Mouse (Mus musculus) heart, embryonic 14.5 days (tissue): ENCODE results near the gene Prpf8. TPM values are rescaled to one million over a fixed set of nuclear protein-coding genes. Genes with fewer than 3 reads are reported as not detected.

ENCODE experiments used
- ATAC-seq: fragments of 200-750 bp; cut with Nextera tagmentation; 2 replicates; pipeline ENCODE4 v1.8.0; 2017; ENCODE audit warnings: low read depth, moderate TSS enrichment; ENCODE audit not compliant: insufficient number of reproducible peaks, insufficient read depth, low FRiP score
- H3K27ac ChIP-seq, 2 experiments: fragments of 200-500 bp in 1 of 2; fragments of 300-500 bp in 1 of 2; sonication (generic) in 1 of 2; replicated peaks in 1 of 2; 2 replicates each; pipeline ENCODE4 v1.5.1; 2012 to 2014; ENCODE audit warnings: low read depth in 2 of 2, low read length in 2 of 2, control low read depth in 1 of 2, mild to moderate bottlenecking in 1 of 2, mixed read lengths in 1 of 2; ENCODE audit not compliant: control insufficient read depth in 1 of 2, insufficient read depth in 1 of 2
- H3K27me3 ChIP-seq: fragments of 300-500 bp; sonication (generic); 2 replicates; pipeline ENCODE4 v1.6.1; 2014; ENCODE audit warnings: mild to moderate bottlenecking, low read length, control low read depth; ENCODE audit not compliant: control insufficient read depth, insufficient read depth
- H3K36me3 ChIP-seq: fragments of 300-500 bp; sonication (generic); 2 replicates; pipeline ENCODE4 v1.6.1; 2014; ENCODE audit warnings: mild to moderate bottlenecking, control low read depth, low read length, mixed read lengths; ENCODE audit not compliant: control insufficient read depth, insufficient read depth
- H3K4me1 ChIP-seq, 2 experiments: fragments of 200-500 bp in 1 of 2; fragments of 300-500 bp in 1 of 2; sonication (generic) in 1 of 2; 2 replicates each; pipeline ENCODE4 v1.6.1; 2012 to 2014; ENCODE audit warnings: low read length in 2 of 2, control low read depth in 1 of 2, mixed read lengths in 1 of 2; ENCODE audit not compliant: control insufficient read depth in 2 of 2, insufficient read depth in 2 of 2
- H3K4me2 ChIP-seq: fragments of 300-500 bp; sonication (generic); 2 replicates; pipeline ENCODE4 v1.6.1; 2014; ENCODE audit warnings: mild to moderate bottlenecking, low read length
- H3K4me3 ChIP-seq, 2 experiments: fragments of 200-500 bp in 1 of 2; fragments of 300-500 bp in 1 of 2; sonication (generic) in 1 of 2; 2 replicates each; pipeline ENCODE4 v1.5.1; 2012 to 2014; ENCODE audit warnings: low read length in 2 of 2, mild to moderate bottlenecking in 2 of 2, control low read depth in 1 of 2, low read depth in 1 of 2, moderate library complexity in 1 of 2; ENCODE audit not compliant: control insufficient read depth in 1 of 2, insufficient read depth in 1 of 2
- H3K9ac ChIP-seq: fragments of 300-500 bp; sonication (generic); 2 replicates; pipeline ENCODE4 v1.6.1; 2014; ENCODE audit warnings: mild to moderate bottlenecking, low read length
- H3K9me3 ChIP-seq: fragments of 300-500 bp; sonication (generic); 2 replicates; pipeline ENCODE4 v1.6.1; 2016; ENCODE audit warnings: low read length, control low read depth; ENCODE audit not compliant: control insufficient read depth
- WGBS: fragments of 180-500 bp; shearing (Covaris S2); extraction: QIAGEN DNeasy Blood & Tissue Kit; methylation state at CpG from one replicate; pipeline ENCODE4 v1.1.7; 2014; 5-methylcytosine and 5-hydroxymethylcytosine counted together
- polyA plus RNA-seq: library from polyadenylated mRNA; unstranded; fragments of >200 nt; fragmentation: Nextera tagmentation; extraction: Ambion mirVana; gene quantifications from 2 replicates; pipeline ENCODE4 v1.2.1, GENCODE M21; 2014

Gene Prpf8
- polyA plus RNA-seq, 1 experiment from 2014 or later: 46.8 TPM

GRCm38 (mm10) chr11:75508904-75509303 is 22.3 kb downstream of the Prpf8 start:
- Histone ChIP-seq H3K4me1 (peaks cover 13 to 14% of the 10 kb centered on the region in 2 experiments), H3K36me3 (peaks cover 55% of the 10 kb centered on the region), H3K9me3 (no peaks in the 10 kb centered on the region), H3K9ac (no peak overlapping the region), H3K4me2 (no peak overlapping the region), H3K4me3 (no peak overlapping the region), H3K27ac (0 out of 4 replicates have a peak overlapping the region, but pooled peaks of 1 of the 2 experiments have one; percentile 96), H3K27me3 (no peaks in the 10 kb centered on the region)
- 68% methylated on average over 8 of the region's 8 CpGs for WGBS
- ATAC-seq: no peak

GRCm38 (mm10) chr11:75509741-75510626 is 23.4 kb downstream of the Prpf8 start, which contains the start of gene Rilp:
Gene Rilp, plus strand, starts transcription at chr11:75510094.
- Histone ChIP-seq H3K27me3 (no peaks in the 10 kb centered on the region), H3K4me2 (peak within 1 kb of the TSS; percentile 98), H3K9me3 (no peaks in the 10 kb centered on the region), H3K9ac (peak within 1 kb of the TSS; percentile 86), H3K36me3 (peaks cover 45% of the 10 kb centered on the region), H3K4me3 (peak within 1 kb of the TSS; percentile 60), H3K27ac (peak within 1 kb of the TSS; percentile 76 to 96), H3K4me1 (peaks cover 13 to 14% of the 10 kb centered on the region in 2 experiments)
- peak; percentile 53 for ATAC-seq
- WGBS: 1% methylated on average over 42 of the region's 43 CpGs

GRCm38 (mm10) chr11:75510627-75510993 is 24.0 kb downstream of the Prpf8 start:
- Histone ChIP-seq H3K4me1 (peaks cover 13 to 14% of the 10 kb centered on the region in 2 experiments), H3K9ac (peak overlapping the region; percentile 86), H3K4me3 (peak overlapping the region; percentile 60), H3K4me2 (peak overlapping the region; percentile 98), H3K27me3 (no peaks in the 10 kb centered on the region), H3K27ac (peak overlapping the region; percentile 76 to 96), H3K36me3 (peaks cover 38% of the 10 kb centered on the region), H3K9me3 (no peaks in the 10 kb centered on the region)
- WGBS: 2% methylated on average over 24 of the region's 24 CpGs
- ATAC-seq: peak; percentile 68

DNA sequence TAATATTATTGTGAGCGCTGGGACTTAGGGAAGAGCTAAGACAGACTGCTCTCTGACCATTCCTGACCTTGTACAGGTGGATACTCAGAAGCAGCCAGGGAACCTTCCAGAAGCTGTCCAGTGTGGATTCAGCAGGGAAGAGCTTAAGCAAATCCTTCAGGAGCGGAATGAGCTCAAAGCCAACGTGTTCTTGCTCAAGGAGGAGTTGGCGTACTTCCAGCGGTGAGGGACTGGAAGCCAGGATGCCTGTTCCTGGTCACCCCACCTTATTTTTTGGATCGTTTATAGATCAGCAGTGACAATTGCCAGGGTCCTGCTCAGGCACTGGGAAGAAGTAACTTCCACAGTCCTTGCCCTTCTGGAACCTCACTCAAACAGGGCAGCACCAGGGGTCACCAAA is 24.6 kb downstream of the Prpf8 start:
- no peaks in the 10 kb centered on the region for H3K9me3 ChIP-seq
- H3K4me2 ChIP-seq: no peak overlapping the region
- no peak overlapping the region for H3K9ac ChIP-seq
- 0 out of 4 replicates have a peak overlapping the region, but pooled peaks of 1 of the 2 experiments have one; percentile 60 for H3K4me3 ChIP-seq
- H3K27me3 ChIP-seq: no peaks in the 10 kb centered on the region
- H3K4me1 ChIP-seq: peaks cover 13 to 14% of the 10 kb centered on the region in 2 experiments
- ATAC-seq: no peak
- peaks cover 32% of the 10 kb centered on the region for H3K36me3 ChIP-seq
- H3K27ac ChIP-seq: no peak overlapping the region
- 79% methylated on average over 6 of the region's 6 CpGs for WGBS

DNA sequence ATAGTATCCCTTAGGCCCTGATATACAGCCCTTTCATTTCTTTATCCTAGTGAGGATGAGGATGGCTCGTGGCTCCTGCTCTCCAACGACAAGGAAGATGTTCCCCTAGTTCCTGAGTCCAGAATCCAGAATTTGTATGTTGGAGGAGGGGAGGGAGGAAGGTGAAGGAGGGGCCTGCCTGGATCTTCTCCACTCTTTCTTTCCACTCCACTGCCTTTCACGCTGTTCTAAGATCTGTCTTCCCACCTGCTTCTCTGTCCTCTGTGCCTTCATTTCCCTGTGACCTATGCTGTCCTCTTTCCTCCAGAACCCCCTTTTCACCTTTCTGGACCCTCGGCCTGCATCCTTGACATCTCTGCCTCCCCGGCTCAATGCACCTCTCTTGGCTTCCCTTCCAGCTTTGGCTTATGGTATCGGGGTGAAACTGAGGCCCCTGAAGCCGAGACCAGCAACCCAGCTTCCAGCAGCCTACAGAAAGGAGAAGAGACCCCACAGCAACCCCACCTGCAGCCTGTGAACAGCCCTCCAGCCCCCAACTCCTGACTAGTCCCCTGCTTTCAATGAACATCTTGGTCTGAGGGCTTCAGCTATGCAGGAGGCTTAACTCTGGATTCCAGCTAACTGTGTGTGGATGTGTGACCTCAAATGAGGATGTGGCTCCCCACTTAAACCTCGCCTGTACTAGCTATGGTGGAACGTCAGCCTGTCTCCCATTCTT is 25.8 kb downstream of the Prpf8 start:
- H3K4me1 ChIP-seq: peaks cover 13 to 14% of the 10 kb centered on the region in 2 experiments
- no peak overlapping the region for H3K4me2 ChIP-seq
- H3K27me3 ChIP-seq: no peaks in the 10 kb centered on the region
- peak overlapping the region in 1 of 2 experiments; percentile 33; a peak in 1 of 4 replicates for H3K27ac ChIP-seq
- H3K36me3 ChIP-seq: peaks cover 24% of the 10 kb centered on the region
- H3K9me3 ChIP-seq: no peaks in the 10 kb centered on the region
- H3K9ac ChIP-seq: no peak overlapping the region
- 72% methylated on average over 9 of the region's 9 CpGs for WGBS
- no peak for ATAC-seq
- H3K4me3 ChIP-seq: no peak overlapping the region

DNA sequence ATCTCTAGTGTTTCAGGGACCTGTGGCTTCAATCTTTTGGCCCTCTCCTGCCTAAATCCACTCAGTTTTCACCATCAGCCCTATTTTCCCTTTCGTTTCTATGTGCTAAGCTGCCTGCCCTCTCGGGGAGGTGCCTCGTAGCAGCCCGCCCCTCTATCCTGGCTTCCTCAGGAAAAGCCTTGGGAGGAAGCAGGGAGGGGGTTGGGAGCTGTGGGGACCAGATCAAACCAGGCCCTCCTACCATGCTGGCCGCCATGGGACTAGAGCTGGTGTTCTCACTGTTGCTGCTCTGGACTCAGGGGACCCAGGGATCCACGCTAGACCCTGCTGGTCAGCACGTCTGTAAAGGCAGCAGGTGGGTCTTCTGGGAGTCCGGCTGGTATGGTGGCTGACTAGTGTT is 26.7 kb downstream of the Prpf8 start, which contains the start of gene Scarf1:
Scarf1 (plus strand) TSS at position 205 of the 400 bp plus-strand sequence.
- peaks cover 13 to 14% of the 10 kb centered on the region in 2 experiments for H3K4me1 ChIP-seq
- H3K4me3 ChIP-seq: peak within 1 kb of the TSS; percentile 35 to 47
- 58% methylated on average over 8 of the region's 8 CpGs for WGBS
- 0 out of 2 replicates have a peak, but pooled peaks have one; percentile 44 for ATAC-seq
- no peaks in the 10 kb centered on the region for H3K27me3 ChIP-seq
- H3K4me2 ChIP-seq: peak within 1 kb of the TSS; percentile 51
- no peaks in the 10 kb centered on the region for H3K9me3 ChIP-seq
- peak within 1 kb of the TSS; percentile 66 for H3K9ac ChIP-seq
- H3K36me3 ChIP-seq: peaks cover 16% of the 10 kb centered on the region
- H3K27ac ChIP-seq: peak within 1 kb of the TSS; percentile 20 to 51; a peak in 3 of 4 replicates

GRCm38 (mm10) chr11:75515186-75515585 is 28.6 kb downstream of the Prpf8 start:
- WGBS: 90% methylated on average over 25 of the region's 25 CpGs

More at GRCm38 (mm10) chr11:75515186-75515585, 28.6 kb downstream of the Prpf8 start:
- H3K27ac ChIP-seq: no peak overlapping the region
- 0 out of 4 replicates have a peak, but pooled peaks cover 0 to 5% of the 10 kb centered on the region in 2 experiments for H3K4me1 ChIP-seq
- ATAC-seq: no peak
- H3K9me3 ChIP-seq: no peaks in the 10 kb centered on the region
- no peak overlapping the region for H3K9ac ChIP-seq
- no peaks in the 10 kb centered on the region for H3K27me3 ChIP-seq
- H3K4me2 ChIP-seq: no peak overlapping the region
- H3K36me3 ChIP-seq: peaks cover 4% of the 10 kb centered on the region; the same call in 1 of the 2 replicates
- no peak overlapping the region for H3K4me3 ChIP-seq
